Mouse (Mus musculus): ENCODE results near the gene Depdc5.
"Not testable (repeated sequence)": the region's sequence is repeated elsewhere in the genome, so short reads cannot be mapped to it uniquely, and the experiment has no call there.

Gene Depdc5

DNA sequence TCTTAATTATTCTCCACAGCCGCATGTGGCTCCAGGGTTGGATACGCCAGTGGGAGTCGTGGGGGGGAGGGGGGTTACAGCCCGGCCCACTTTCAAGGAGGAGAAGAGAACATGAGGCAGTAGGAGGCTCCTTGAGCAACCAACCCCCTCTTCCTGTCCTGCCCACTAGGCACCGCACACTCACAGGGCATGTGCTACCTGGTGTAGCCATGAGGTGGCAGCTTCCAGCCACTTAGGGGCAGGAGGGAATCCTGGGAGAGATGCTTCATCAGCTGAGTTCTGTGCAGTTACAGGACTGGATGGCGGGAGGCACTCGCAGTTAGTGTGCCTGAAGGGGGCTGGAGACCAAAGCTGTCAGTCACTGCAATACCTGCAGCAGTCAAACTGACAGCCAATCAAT is 170.6 kb downstream of the Depdc5 start:
- DNase-seq: peak; percentile 21 to 23

DNA sequence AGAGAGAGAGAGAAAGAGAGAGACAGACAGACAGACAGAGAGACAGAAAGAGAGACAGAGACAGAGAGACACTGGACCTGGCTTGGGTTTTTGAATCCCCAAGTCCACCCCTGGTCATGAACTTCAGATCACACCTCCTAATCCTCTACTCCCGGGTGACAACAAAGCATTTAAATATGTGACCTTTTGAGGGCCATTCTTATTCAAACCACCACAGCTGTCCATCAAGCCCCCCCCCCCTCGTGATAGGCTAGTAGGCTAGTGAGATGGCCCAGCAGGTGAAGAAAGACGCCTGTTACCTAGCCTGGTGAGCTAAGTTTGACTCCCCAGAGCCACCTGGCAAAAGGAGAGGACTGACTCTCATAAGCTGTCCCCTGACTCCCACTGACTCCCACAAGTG is 171.4 kb downstream of the Depdc5 start:
- DNase-seq: no peak

DNA sequence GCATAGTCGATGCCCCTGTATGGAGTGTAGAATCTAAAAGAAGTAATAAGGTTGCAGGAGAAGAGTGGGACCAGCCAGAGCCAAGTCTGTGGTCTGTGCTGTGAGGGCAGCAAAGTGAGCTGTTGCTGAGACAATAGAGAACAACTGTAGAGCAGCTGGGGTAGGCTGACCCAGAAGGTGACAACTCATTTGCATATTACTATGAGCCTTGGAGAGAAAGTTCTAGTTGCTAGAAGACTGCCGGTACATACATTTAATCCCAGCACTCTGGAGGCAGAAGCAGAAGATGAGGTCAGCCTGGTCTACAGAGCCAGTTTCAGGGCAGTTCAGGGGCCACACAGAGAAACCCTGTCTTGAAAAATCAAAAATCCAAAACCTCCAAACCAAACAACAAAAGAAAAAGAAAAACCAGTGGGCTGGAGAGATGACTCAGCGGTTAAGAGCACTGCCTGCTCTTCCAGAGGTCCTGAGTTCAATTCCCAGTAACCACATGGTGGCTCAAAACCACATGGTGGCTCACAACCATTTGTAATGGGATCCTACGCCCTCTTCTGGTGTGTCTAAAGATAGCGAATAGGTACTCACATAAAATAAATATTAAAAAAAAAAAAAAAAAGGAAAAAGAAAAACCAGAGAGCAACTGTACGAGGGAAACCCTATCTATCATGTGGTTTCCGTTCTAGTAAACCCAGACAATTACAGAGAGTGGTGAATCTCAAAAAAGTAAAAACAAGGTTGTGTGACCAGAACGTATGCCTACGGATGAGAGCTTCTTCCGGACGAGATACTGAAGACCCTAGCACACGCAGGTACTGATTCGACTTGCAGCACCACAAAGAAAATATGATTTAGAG is 175.4 kb downstream of the Depdc5 start:
- no peak for DNase-seq

DNA sequence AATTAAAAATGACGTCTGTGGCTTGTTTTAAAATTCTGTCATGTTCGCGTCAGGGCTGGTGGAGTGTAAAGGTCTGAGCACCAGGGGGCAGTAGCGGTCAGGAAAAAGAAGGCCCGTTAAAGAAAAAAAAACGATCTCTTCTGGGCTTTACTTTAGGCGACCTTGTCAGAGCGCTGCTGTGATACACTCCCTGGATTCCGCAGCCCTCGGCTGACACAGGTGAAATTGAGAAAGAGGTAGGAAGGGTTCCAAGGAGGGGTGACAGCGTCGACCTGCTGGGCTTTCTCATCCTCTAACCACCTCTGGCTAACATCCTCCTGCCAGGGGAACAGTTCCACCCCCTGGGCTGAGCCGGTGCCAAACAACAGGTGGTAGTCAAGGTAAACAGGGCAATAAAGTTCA is 176.0 kb downstream of the Depdc5 start:
- peak in 1 of 2 experiments; percentile 10 for DNase-seq

DNA sequence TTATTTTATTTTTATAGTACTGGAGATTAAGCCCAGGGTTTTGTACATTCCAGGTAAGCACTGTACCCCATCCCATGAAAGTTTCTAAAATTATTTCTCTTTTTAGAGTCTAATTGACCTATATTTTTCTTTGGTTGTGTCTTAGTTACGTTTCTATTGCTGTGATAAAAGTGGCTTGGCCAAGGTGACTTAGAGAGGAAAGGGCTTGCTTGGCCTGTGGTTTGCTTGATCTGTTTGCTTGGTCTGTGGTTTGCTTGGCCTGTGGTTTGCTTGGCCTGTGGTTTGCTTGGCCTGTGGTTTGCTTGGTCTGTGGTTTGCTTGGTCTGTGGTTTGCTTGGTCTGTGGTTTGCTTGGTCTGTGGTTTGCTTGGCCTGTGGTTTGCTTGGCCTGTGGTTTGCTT is 177.2 kb downstream of the Depdc5 start:
- DNase-seq: not testable (repeated sequence)

DNA sequence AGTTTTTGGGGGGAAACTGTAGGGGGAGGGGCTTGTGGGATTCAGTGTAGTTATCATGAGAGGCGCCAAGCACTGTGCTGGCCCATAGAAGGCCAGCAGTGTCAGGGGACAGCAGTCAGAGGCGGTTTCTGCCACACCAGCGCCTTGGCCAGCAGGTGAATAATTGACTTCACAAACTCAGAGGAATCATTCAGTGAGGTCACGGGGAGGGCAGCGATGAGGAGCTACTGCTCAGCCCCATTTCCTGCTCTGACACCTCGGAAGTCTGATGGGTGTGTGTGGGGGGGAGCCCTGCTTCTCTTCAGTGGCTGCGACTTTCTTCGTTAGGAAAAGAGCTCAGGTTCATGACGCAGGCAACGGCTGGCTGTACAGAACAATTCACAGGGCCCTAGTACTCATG is 179.9 kb downstream of the Depdc5 start:
- DNase-seq: no peak
